Comparison of ENCODE assay signal across 11 mouse cellular contexts in genomic region chr11:101155151-101155550, GRCm38 (mm10). TPM values are rescaled to one million over a fixed set of nuclear protein-coding genes. Genes with fewer than 3 reads are reported as not detected.
DNase-seq lines count a peak whose midpoint lies in the region; ATAC-seq and TF ChIP-seq lines count a peak whose summit lies in the region.
"Had no signal": no experiment of that assay in that cellular context is flagged by ENCODE, and none has a peak within 500 bp of the region (broad histone marks: within the 10 kb centered on the region; RNA-seq: fewer than 3 reads in every experiment).

No protein-coding gene starts in this region.

- H3K27ac ChIP-seq in forebrain, embryonic 13.5 days = no peak overlapping the region
- no peak overlapping the region for H3K27ac ChIP-seq in forebrain, embryonic 11.5 days (ENCODE audit: low read depth, low read length)
- peak overlapping the region; percentile 90; the same call in 1 of the 2 replicates for H3K27ac ChIP-seq in left cerebral cortex, adult 2 months
- peak overlapping the region; percentile 92 for H3K27ac ChIP-seq in hindbrain, embryonic 14.5 days
- no peak overlapping the region for H3K27ac ChIP-seq in neural tube, embryonic 14.5 days (ENCODE audit: low read depth, low read length)

- no peak overlapping the region for H3K9ac ChIP-seq in forebrain, embryonic 13.5 days
- H3K9ac ChIP-seq in forebrain, embryonic 11.5 days (ENCODE audit: low read length) = no peak overlapping the region
- peak overlapping the region; percentile 76; the same call in 1 of the 2 replicates for H3K9ac ChIP-seq in hindbrain, embryonic 14.5 days
- H3K9ac ChIP-seq in neural tube, embryonic 14.5 days (replicated peaks; ENCODE audit: low read depth, low read length) = no peak overlapping the region; the same call in 1 of the 2 replicates

- no peaks in the 10 kb centered on the region for H3K36me3 ChIP-seq in forebrain, embryonic 13.5 days (ENCODE audit: poor library complexity, severe bottlenecking)
- no peaks in the 10 kb centered on the region for H3K36me3 ChIP-seq in forebrain, embryonic 11.5 days (ENCODE audit: control insufficient read depth, insufficient read depth, low read length)
- no peaks in the 10 kb centered on the region for H3K36me3 ChIP-seq in hindbrain, embryonic 14.5 days (replicated peaks; ENCODE audit: control insufficient read depth, insufficient read depth)
- H3K36me3 ChIP-seq in neural tube, embryonic 14.5 days (ENCODE audit: control insufficient read depth, insufficient read depth, low read length) = no peaks in the 10 kb centered on the region

- 71% methylated on average over 6 of the region's 6 CpGs for WGBS in forebrain, embryonic 13.5 days
- WGBS in forebrain, embryonic 11.5 days = 71% methylated on average over 6 of the region's 6 CpGs
- WGBS in hindbrain, embryonic 14.5 days = 72% methylated on average over 6 of the region's 6 CpGs
- WGBS in neural tube, embryonic 14.5 days = 69% methylated on average over 6 of the region's 6 CpGs

- no peak for TF ChIP-seq CTCF in left cerebral cortex, adult 2 months (IDR thresholded peaks at IDR 0.05)

- H3K4me3 ChIP-seq in forebrain, embryonic 13.5 days = no peak overlapping the region
- no peak overlapping the region for H3K4me3 ChIP-seq in forebrain, embryonic 11.5 days (ENCODE audit: low read depth, low read length)
- H3K4me3 ChIP-seq in left cerebral cortex, adult 2 months = no peak overlapping the region; the same call in 1 of the 2 replicates
- no peak overlapping the region for H3K4me3 ChIP-seq in hindbrain, embryonic 14.5 days (replicated peaks; ENCODE audit: low read length)
- peak overlapping the region; percentile 31; the same call in 1 of the 2 replicates for H3K4me3 ChIP-seq in neural tube, embryonic 14.5 days (ENCODE audit: low read depth, low read length)

- no peak for ATAC-seq in forebrain, embryonic 13.5 days
- no peak for ATAC-seq in forebrain, embryonic 11.5 days (replicated peaks; ENCODE audit: low FRiP score)
- no peak for ATAC-seq in hindbrain, embryonic 14.5 days (ENCODE audit: low FRiP score)
- no peak for ATAC-seq in neural tube, embryonic 14.5 days (ENCODE audit: low read depth)
- ATAC-seq: Patski had no signal

- peaks cover 14% of the 10 kb centered on the region for H3K4me1 ChIP-seq in forebrain, embryonic 13.5 days
- H3K4me1 ChIP-seq in forebrain, embryonic 11.5 days (replicated peaks; ENCODE audit: control insufficient read depth, insufficient read depth, low read length) = peaks cover 7% of the 10 kb centered on the region; the same call in 1 of the 2 replicates
- H3K4me1 ChIP-seq in hindbrain, embryonic 14.5 days (replicated peaks; ENCODE audit: control insufficient read depth, insufficient read depth, low read length) = peaks cover 8% of the 10 kb centered on the region; the same call in 1 of the 2 replicates
- H3K4me1 ChIP-seq in neural tube, embryonic 14.5 days (ENCODE audit: control insufficient read depth, insufficient read depth, low read length) = 0 out of 2 replicates have a peak, but pooled peaks cover 12% of the 10 kb centered on the region

- no peak for DNase-seq in forebrain, embryonic 11.5 days (ENCODE audit: low spot score)
- no peak for DNase-seq in left cerebral cortex, adult 2 months (ENCODE audit: extremely low spot score in 1 of 2, low spot score in 2 of 2)
- DNase-seq in left cerebral cortex, adult 11 months (ENCODE audit: low spot score) = no peak
- DNase-seq in hindbrain, embryonic 14.5 days (ENCODE audit: low spot score) = no peak
- no peak for DNase-seq in left cerebral cortex, adult 8-10 months (ENCODE audit: low spot score in 2 of 2)
- DNase-seq in gastrocnemius, postnatal 14 days = no peak

- intact Hi-C loops in left cerebral cortex, adult 2 months (cut with DNase I) = no loop called here
- intact Hi-C loops in gastrocnemius, postnatal 14 days (cut with DNase I; ENCODE audit: low total_unique reads) = no loop called here

- H3K4me2 ChIP-seq in forebrain, embryonic 13.5 days = peak overlapping the region; percentile 72; the same call in 1 of the 2 replicates
- H3K4me2 ChIP-seq in forebrain, embryonic 11.5 days (ENCODE audit: low read depth, low read length, severe bottlenecking) = no peak overlapping the region
- peak overlapping the region; percentile 76 for H3K4me2 ChIP-seq in hindbrain, embryonic 14.5 days (replicated peaks)
- peak overlapping the region; percentile 48; the same call in 1 of the 2 replicates for H3K4me2 ChIP-seq in neural tube, embryonic 14.5 days (ENCODE audit: low read depth, low read length)

- H3K9me3 ChIP-seq in forebrain, embryonic 13.5 days (replicated peaks) = no peaks in the 10 kb centered on the region
- H3K9me3 ChIP-seq in forebrain, embryonic 11.5 days (ENCODE audit: control insufficient read depth, low read length) = no peaks in the 10 kb centered on the region
- H3K9me3 ChIP-seq in hindbrain, embryonic 14.5 days (ENCODE audit: control insufficient read depth, low read length) = no peaks in the 10 kb centered on the region
- no peaks in the 10 kb centered on the region for H3K9me3 ChIP-seq in neural tube, embryonic 14.5 days (ENCODE audit: control insufficient read depth, low read length)

- H3K27me3 ChIP-seq in forebrain, embryonic 13.5 days = peaks cover 21% of the 10 kb centered on the region; the same call in 1 of the 2 replicates
- peaks cover 2% of the 10 kb centered on the region; the same call in 1 of the 2 replicates for H3K27me3 ChIP-seq in forebrain, embryonic 11.5 days (ENCODE audit: control insufficient read depth, insufficient read depth, low read length)
- H3K27me3 ChIP-seq in hindbrain, embryonic 14.5 days (ENCODE audit: control insufficient read depth, insufficient read depth, low read length) = peaks cover 5% of the 10 kb centered on the region; the same call in 1 of the 2 replicates
- no peaks in the 10 kb centered on the region for H3K27me3 ChIP-seq in neural tube, embryonic 14.5 days (ENCODE audit: control insufficient read depth, insufficient read depth, low read length)
- H3K27me3 ChIP-seq: Patski had no signal

RNA-seq across cellular contexts. Expression of gene Tubg2, which starts 0.6 kb away (rescaled TPM):
- 14.6 and 16.4 TPM in 2 replicates for polyA plus RNA-seq in forebrain, embryonic 13.5 days (2015; fragmentation: Nextera tagmentation; extraction: Ambion mirVana)
- polyA plus RNA-seq in forebrain, embryonic 11.5 days (2014; fragmentation: Nextera tagmentation; extraction: Ambion mirVana) = 3.9 and 4.5 TPM in 2 replicates
- total RNA-seq in left cerebral cortex, adult 2 months (2021) = 10 to 100 TPM; 51.4 to 52.9 TPM
- 48.6 and 50.6 TPM in 2 replicates for polyA plus RNA-seq in hindbrain, embryonic 14.5 days (2014; fragmentation: Nextera tagmentation; extraction: Ambion mirVana)
- polyA plus RNA-seq in neural tube, embryonic 14.5 days (2014; fragmentation: Nextera tagmentation; extraction: Ambion mirVana) = 48.5 and 62.6 TPM in 2 replicates
- 10 to 100 TPM; 53.1 to 58.8 (median 56.7) TPM for total RNA-seq in left cerebral cortex, adult 8-10 months (2022)
- total RNA-seq in gastrocnemius, postnatal 14 days (2021) = 1 to 10 TPM; 3.1 to 4.6 TPM
- total RNA-seq: common myeloid progenitor, adult 5-6 weeks; liver, adult 2 months had no signal

RNA-seq across cellular contexts. Expression of gene Cntnap1, which starts 15.2 kb away (rescaled TPM):
- polyA plus RNA-seq in forebrain, embryonic 13.5 days (2015; fragmentation: Nextera tagmentation; extraction: Ambion mirVana) = 0.36 and 0.42 TPM in 2 replicates
- 0.35 and 0.55 TPM in 2 replicates for polyA plus RNA-seq in forebrain, embryonic 11.5 days (2014; fragmentation: Nextera tagmentation; extraction: Ambion mirVana)
- total RNA-seq in left cerebral cortex, adult 2 months (2021) = 100 to 1,000 TPM; 171 to 182 TPM
- 6.0 and 6.5 TPM in 2 replicates for polyA plus RNA-seq in hindbrain, embryonic 14.5 days (2014; fragmentation: Nextera tagmentation; extraction: Ambion mirVana)
- polyA plus RNA-seq in neural tube, embryonic 14.5 days (2014; fragmentation: Nextera tagmentation; extraction: Ambion mirVana) = 7.5 and 8.3 TPM in 2 replicates
- total RNA-seq in left cerebral cortex, adult 8-10 months (2022) = 100 to 1,000 TPM; 173 to 184 (median 176) TPM
- 1 to 10 TPM; 1.8 to 2.4 TPM for total RNA-seq in gastrocnemius, postnatal 14 days (2021)

RNA-seq across cellular contexts. Expression of gene Plekhh3, which starts 16.0 kb away (rescaled TPM):
- polyA plus RNA-seq in forebrain, embryonic 13.5 days (2015; fragmentation: Nextera tagmentation; extraction: Ambion mirVana) = 4.5 and 6.4 TPM in 2 replicates
- polyA plus RNA-seq in forebrain, embryonic 11.5 days (2014; fragmentation: Nextera tagmentation; extraction: Ambion mirVana) = 7.9 and 9.1 TPM in 2 replicates
- total RNA-seq in left cerebral cortex, adult 2 months (2021) = 10 to 100 TPM; 13.0 to 13.2 TPM
- 7.7 and 9.5 TPM in 2 replicates for polyA plus RNA-seq in hindbrain, embryonic 14.5 days (2014; fragmentation: Nextera tagmentation; extraction: Ambion mirVana)
- polyA plus RNA-seq in neural tube, embryonic 14.5 days (2014; fragmentation: Nextera tagmentation; extraction: Ambion mirVana) = 7.2 and 10.5 TPM in 2 replicates
- total RNA-seq in left cerebral cortex, adult 8-10 months (2022) = 10 to 100 TPM; 13.5 to 15.9 (median 15.3) TPM
- 10 to 100 TPM; 22.0 to 26.9 TPM for total RNA-seq in gastrocnemius, postnatal 14 days (2021)

RNA-seq across cellular contexts. Expression of gene Ccr10, which starts 20.1 kb away (rescaled TPM):
- polyA plus RNA-seq in forebrain, embryonic 13.5 days (2015; fragmentation: Nextera tagmentation; extraction: Ambion mirVana) = 0.10 TPM in 1 of 2 replicates, not detected in the other
- 0.17 TPM in 1 of 2 replicates, not detected in the other for polyA plus RNA-seq in forebrain, embryonic 11.5 days (2014; fragmentation: Nextera tagmentation; extraction: Ambion mirVana)
- total RNA-seq in left cerebral cortex, adult 2 months (2021) = under 1 TPM in 1 of 2 experiments, not detected in 1; 0.38 TPM
- 0.23 and 0.25 TPM in 2 replicates for polyA plus RNA-seq in hindbrain, embryonic 14.5 days (2014; fragmentation: Nextera tagmentation; extraction: Ambion mirVana)
- 0.12 and 0.30 TPM in 2 replicates for polyA plus RNA-seq in neural tube, embryonic 14.5 days (2014; fragmentation: Nextera tagmentation; extraction: Ambion mirVana)
- under 1 TPM in 2 of 4 experiments, not detected in 2; 0.18 to 0.34 TPM for total RNA-seq in left cerebral cortex, adult 8-10 months (2022)
- total RNA-seq in gastrocnemius, postnatal 14 days (2021) = under 1 TPM in 1 of 2 experiments, not detected in 1; 0.12 TPM
- total RNA-seq: common myeloid progenitor, adult 5-6 weeks; liver, adult 2 months had no signal

RNA-seq across cellular contexts. Expression of gene Tubg1, which starts 35.4 kb away (rescaled TPM):
- 108 and 112 TPM in 2 replicates for polyA plus RNA-seq in forebrain, embryonic 13.5 days (2015; fragmentation: Nextera tagmentation; extraction: Ambion mirVana)
- polyA plus RNA-seq in forebrain, embryonic 11.5 days (2014; fragmentation: Nextera tagmentation; extraction: Ambion mirVana) = 126 and 132 TPM in 2 replicates
- total RNA-seq in left cerebral cortex, adult 2 months (2021) = 10 to 100 TPM; 45.1 to 45.8 TPM
- 64.0 and 64.1 TPM in 2 replicates for polyA plus RNA-seq in hindbrain, embryonic 14.5 days (2014; fragmentation: Nextera tagmentation; extraction: Ambion mirVana)
- 63.3 and 63.7 TPM in 2 replicates for polyA plus RNA-seq in neural tube, embryonic 14.5 days (2014; fragmentation: Nextera tagmentation; extraction: Ambion mirVana)
- 10 to 100 TPM; 47.1 to 49.2 (median 47.9) TPM for total RNA-seq in left cerebral cortex, adult 8-10 months (2022)
- total RNA-seq in gastrocnemius, postnatal 14 days (2021) = 10 to 100 TPM; 26.3 to 31.2 TPM

Comparison
In these comparisons a context has a peak if more than half of its experiments do, and no peak if none do; other contexts are left out.
1. H3K27ac ChIP-seq: peak in left cerebral cortex, adult 2 months (single experiment) and hindbrain, embryonic 14.5 days (single experiment); none in forebrain, embryonic 13.5 days (single experiment), forebrain, embryonic 11.5 days (single experiment) and neural tube, embryonic 14.5 days (single experiment).